Mouse (Mus musculus) midbrain, embryonic 14.5 days (tissue): ENCODE data around the gene Meaf6. TPM values are rescaled to one million over a fixed set of nuclear protein-coding genes. Genes with fewer than 3 reads are reported as not detected.

Source experiments
- ATAC-seq: fragments of 200-750 bp; cut with Nextera tagmentation; 2 replicates; pipeline ENCODE4 v1.8.0; 2017; ENCODE audit warnings: moderate number of reproducible peaks, moderate library complexity; ENCODE audit not compliant: low FRiP score, low TSS enrichment
- DNase-seq: peaks from one replicate; pipeline ENCODE4 v3.0.0-alpha.2; 2015
- H3K27ac ChIP-seq: fragments of 300-500 bp; sonication (generic); replicated peaks from 2 replicates; pipeline ENCODE4 v1.5.1; 2014; ENCODE audit warnings: mild to moderate bottlenecking, low read depth, low read length, moderate library complexity
- H3K27me3 ChIP-seq: fragments of 300-500 bp; sonication (generic); 2 replicates; pipeline ENCODE4 v1.6.1; 2014; ENCODE audit warnings: low read length, control low read depth, mixed read lengths; ENCODE audit not compliant: control insufficient read depth, insufficient read depth
- H3K36me3 ChIP-seq: fragments of 300-500 bp; sonication (generic); 2 replicates; pipeline ENCODE4 v1.6.1; 2014; ENCODE audit warnings: low read length, control low read depth; ENCODE audit not compliant: control insufficient read depth, insufficient read depth
- H3K4me1 ChIP-seq: fragments of 300-500 bp; sonication (generic); 2 replicates; pipeline ENCODE4 v1.6.1; 2014; ENCODE audit warnings: mild to moderate bottlenecking, antibody characterized with exemption, low read length, control low read depth; ENCODE audit not compliant: control insufficient read depth, insufficient read depth
- H3K4me2 ChIP-seq: fragments of 300-500 bp; sonication (generic); 2 replicates; pipeline ENCODE4 v1.6.1; 2014; ENCODE audit warnings: mild to moderate bottlenecking, low read length, moderate library complexity
- H3K4me3 ChIP-seq: fragments of 300-500 bp; sonication (generic); replicated peaks from 2 replicates; pipeline ENCODE4 v1.5.1; 2014; ENCODE audit warnings: low read depth, low read length
- H3K9ac ChIP-seq: fragments of 300-500 bp; sonication (generic); replicated peaks from 2 replicates; pipeline ENCODE4 v1.6.1; 2014; ENCODE audit warnings: mild to moderate bottlenecking, low read length, moderate library complexity
- H3K9me3 ChIP-seq: fragments of 300-500 bp; sonication (generic); 2 replicates; pipeline ENCODE4 v1.6.1; 2016; ENCODE audit warnings: low read length, control low read depth, mixed read lengths; ENCODE audit not compliant: control insufficient read depth
- WGBS: fragments of 180-500 bp; shearing (Covaris S2); extraction: QIAGEN DNeasy Blood & Tissue Kit; methylation state at CpG from one replicate; pipeline ENCODE4 v1.1.7; 2014; 5-methylcytosine and 5-hydroxymethylcytosine counted together
- polyA plus RNA-seq: library from polyadenylated mRNA; unstranded; fragments of >200 nt; fragmentation: Nextera tagmentation; extraction: Ambion mirVana; gene quantifications from 2 replicates; pipeline ENCODE4 v1.2.1, GENCODE M21; 2014

Gene Meaf6
- polyA plus RNA-seq, 1 experiment from 2014 or later = 183 TPM

- peak within 1 kb of the TSS; percentile 66; the same call in 1 of the 2 replicates for H3K27ac ChIP-seq
- 0 out of 2 replicates have a peak, but pooled peaks have one; percentile 40 for ATAC-seq
Observed at GRCm38 (mm10) chr4:125065517-125066307, 19.2 kb upstream of the Meaf6 start, which contains the start of gene Dnali1. Dnali1 (minus strand) TSS chr4:125065703.

GRCm38 (mm10) chr4:125066490-125067370 lies 18.2 kb upstream of the Meaf6 start, which contains the start of gene Snip1:
Snip1 (plus strand) TSS chr4:125066672.
- Histone ChIP-seq H3K27me3 (no peaks in the 10 kb centered on the region), H3K4me1 (peaks cover 11% of the 10 kb centered on the region), H3K27ac (peak within 1 kb of the TSS; percentile 66; the same call in 1 of the 2 replicates), H3K4me3 (peak within 1 kb of the TSS; percentile 94), H3K36me3 (peaks cover 31% of the 10 kb centered on the region), H3K9ac (peak within 1 kb of the TSS; percentile 84), H3K4me2 (peak within 1 kb of the TSS; percentile 94), H3K9me3 (no peaks in the 10 kb centered on the region)
- peak; percentile 97 for DNase-seq
- peak; percentile 93 for ATAC-seq
- 1% methylated on average over 78 of the region's 78 CpGs for WGBS

More at GRCm38 (mm10) chr4:125065517-125066307, 19.2 kb upstream of the Meaf6 start, which contains the start of gene Dnali1:
- peaks cover 21% of the 10 kb centered on the region for H3K36me3 ChIP-seq
- no peaks in the 10 kb centered on the region for H3K27me3 ChIP-seq
- no peaks in the 10 kb centered on the region for H3K9me3 ChIP-seq
- H3K9ac ChIP-seq = peak within 1 kb of the TSS; percentile 84
- peak; percentile 71 for DNase-seq
- H3K4me3 ChIP-seq = peak within 1 kb of the TSS; percentile 94
- peaks cover 11% of the 10 kb centered on the region for H3K4me1 ChIP-seq
- H3K4me2 ChIP-seq = peak within 1 kb of the TSS; percentile 94
- WGBS = 2% methylated on average over 26 of the region's 26 CpGs

DNA sequence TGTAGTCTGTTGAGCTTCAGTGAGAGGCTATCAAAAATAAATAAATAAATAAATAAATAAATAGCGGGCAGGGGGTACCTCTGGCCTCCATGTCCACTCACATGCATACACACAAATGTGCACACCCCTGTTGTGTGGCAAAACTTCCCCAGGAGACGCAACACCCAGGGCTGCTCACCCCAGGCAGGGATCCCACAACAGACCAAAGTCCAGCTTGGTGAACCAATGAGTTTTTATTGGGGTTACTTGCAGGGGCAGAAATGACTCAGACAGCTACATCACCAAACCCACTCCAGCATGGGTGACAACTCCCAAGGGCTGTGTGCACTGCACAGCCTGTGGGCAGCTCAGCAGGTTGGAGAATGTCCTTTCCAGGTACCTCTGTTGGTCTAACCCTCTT lies 7.2 kb upstream of the Meaf6 start:
- H3K9ac ChIP-seq = no peak overlapping the region
- no peak overlapping the region for H3K4me3 ChIP-seq
- 91% methylated on average over 2 of the region's 2 CpGs for WGBS
- no peaks in the 10 kb centered on the region for H3K4me1 ChIP-seq
- ATAC-seq = no peak
- no peak overlapping the region for H3K27ac ChIP-seq
- H3K9me3 ChIP-seq = no peaks in the 10 kb centered on the region
- DNase-seq = no peak
- no peaks in the 10 kb centered on the region for H3K27me3 ChIP-seq
- H3K4me2 ChIP-seq = no peak overlapping the region
- peaks cover 35% of the 10 kb centered on the region for H3K36me3 ChIP-seq

- H3K4me3 ChIP-seq = no peak overlapping the region
- no peaks in the 10 kb centered on the region for H3K9me3 ChIP-seq
- H3K27me3 ChIP-seq = no peaks in the 10 kb centered on the region
- no peak for ATAC-seq
- peaks cover 25% of the 10 kb centered on the region for H3K36me3 ChIP-seq
- no peak for DNase-seq
- no peaks in the 10 kb centered on the region for H3K4me1 ChIP-seq
- H3K4me2 ChIP-seq = no peak overlapping the region
- H3K27ac ChIP-seq = no peak overlapping the region
- WGBS = 93% methylated on average over 2 of the region's 2 CpGs
- H3K9ac ChIP-seq = no peak overlapping the region
Observed at GRCm38 (mm10) chr4:125078698-125079097, 6.2 kb upstream of the Meaf6 start.

DNA sequence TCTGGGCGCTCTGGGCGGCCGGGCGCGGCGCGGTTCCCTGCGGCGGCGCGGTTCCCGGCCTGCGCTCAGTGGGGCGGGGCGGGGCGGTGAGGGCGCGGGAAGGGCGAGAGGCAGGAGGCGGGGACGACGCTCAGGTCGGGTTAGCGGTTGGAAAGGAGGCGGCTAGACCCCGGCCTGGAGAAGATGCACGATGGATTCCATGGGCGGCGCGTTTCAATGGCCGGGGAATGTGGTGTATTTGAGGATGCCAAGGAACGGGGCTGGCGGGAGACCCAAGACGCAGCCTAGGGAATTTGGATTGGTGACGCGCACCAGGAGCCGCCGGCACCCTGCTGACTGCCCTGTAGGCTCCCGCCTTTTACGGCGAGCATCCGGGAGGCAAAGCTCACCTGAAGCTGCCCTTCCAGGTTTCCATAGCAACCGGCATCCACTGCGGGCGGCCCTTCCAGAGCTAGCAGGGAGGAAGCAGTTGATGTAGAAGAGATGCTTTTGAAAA lies 460 bp downstream of the Meaf6 start:
- peak overlapping the region; percentile 99 for H3K27ac ChIP-seq
- H3K4me2 ChIP-seq = peak overlapping the region; percentile 83
- H3K4me3 ChIP-seq = peak overlapping the region; percentile 84
- ATAC-seq = peak; percentile 88
- no peaks in the 10 kb centered on the region for H3K9me3 ChIP-seq
- WGBS = under 1% methylated on average over 44 of the region's 45 CpGs
- H3K36me3 ChIP-seq = peaks cover 34% of the 10 kb centered on the region
- no peaks in the 10 kb centered on the region for H3K27me3 ChIP-seq
- peaks cover 19% of the 10 kb centered on the region for H3K4me1 ChIP-seq
- H3K9ac ChIP-seq = peak overlapping the region; percentile 73
- peak; percentile 90 for DNase-seq

DNA sequence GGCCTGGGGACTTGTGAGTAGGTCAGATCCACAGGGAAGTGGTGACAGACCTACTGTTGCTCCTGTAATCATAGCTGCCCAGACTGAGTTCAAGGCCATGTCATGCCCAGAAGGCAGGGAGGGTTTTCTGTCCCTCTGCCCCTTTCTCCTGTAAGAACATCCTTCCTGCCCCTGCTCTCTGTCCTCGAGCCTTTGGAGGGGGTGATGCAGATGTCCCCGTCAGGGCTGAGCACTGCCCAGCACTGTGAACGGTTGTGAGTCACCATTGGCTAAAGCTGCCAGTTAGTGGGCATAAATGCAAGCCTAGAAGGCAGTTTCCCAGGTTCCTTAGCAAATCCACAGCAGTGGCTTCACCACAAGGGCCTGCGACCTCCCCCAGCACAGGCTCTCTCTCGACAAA lies 8.1 kb downstream of the Meaf6 start:
- no peak for ATAC-seq
- Histone ChIP-seq H3K9me3 (no peaks in the 10 kb centered on the region), H3K27me3 (no peaks in the 10 kb centered on the region), H3K9ac (no peak overlapping the region), H3K4me2 (no peak overlapping the region), H3K4me3 (no peak overlapping the region), H3K36me3 (peaks cover 53% of the 10 kb centered on the region), H3K27ac (no peak overlapping the region), H3K4me1 (no peaks in the 10 kb centered on the region)
- WGBS = 91% methylated on average over 5 of the region's 5 CpGs
- no peak for DNase-seq

GRCm38 (mm10) chr4:125096066-125096465 lies 11.1 kb downstream of the Meaf6 start:
- 97% methylated on average over 5 of the region's 5 CpGs for WGBS

GRCm38 (mm10) chr4:125097412-125097811 lies 12.5 kb downstream of the Meaf6 start:
- Histone ChIP-seq H3K9ac (no peak overlapping the region), H3K27me3 (no peaks in the 10 kb centered on the region), H3K4me1 (no peaks in the 10 kb centered on the region), H3K27ac (no peak overlapping the region), H3K4me3 (no peak overlapping the region), H3K9me3 (no peaks in the 10 kb centered on the region), H3K36me3 (peaks cover 15% of the 10 kb centered on the region), H3K4me2 (no peak overlapping the region)
- 96% methylated on average over 4 of the region's 4 CpGs for WGBS
- DNase-seq (no peak), ATAC-seq (no peak)

More at GRCm38 (mm10) chr4:125096066-125096465, 11.1 kb downstream of the Meaf6 start:
- ATAC-seq (no peak), DNase-seq (no peak)
- Histone ChIP-seq H3K4me3 (no peak overlapping the region), H3K9ac (no peak overlapping the region), H3K27me3 (no peaks in the 10 kb centered on the region), H3K36me3 (peaks cover 27% of the 10 kb centered on the region), H3K4me1 (no peaks in the 10 kb centered on the region), H3K9me3 (no peaks in the 10 kb centered on the region), H3K4me2 (no peak overlapping the region), H3K27ac (no peak overlapping the region)
